Mouse (Mus musculus): ENCODE results near the gene Gsx1. TPM values are rescaled to one million over a fixed set of nuclear protein-coding genes. Genes with fewer than 3 reads are reported as not detected.

The Gsx1 gene
- total and polyA plus RNA-seq, 3 experiments, result not detected

DNA sequence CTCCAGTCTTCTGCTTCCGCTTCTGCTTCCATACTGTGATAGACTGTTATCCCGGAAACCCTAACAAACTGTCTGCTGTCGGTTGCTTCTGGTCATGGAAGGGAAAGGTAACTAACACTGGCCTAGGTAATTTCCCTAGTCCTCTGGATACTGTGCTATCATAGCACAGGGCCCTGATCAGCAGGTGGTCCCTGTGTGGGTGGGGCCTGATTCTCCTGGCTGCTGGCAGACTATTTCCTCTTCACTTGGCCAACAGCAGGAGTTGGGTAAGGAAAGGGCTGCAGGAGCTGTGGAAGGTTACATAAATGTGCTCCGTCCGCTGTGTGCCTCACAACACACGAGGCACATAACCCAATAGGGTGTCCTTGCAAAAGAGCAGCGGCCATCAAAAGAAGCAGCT is 31.1 kb upstream of the Gsx1 start:
- Histone ChIP-seq H3K4me1 (ENCODE audit: control insufficient read depth in 1 of 2, insufficient read depth in 2 of 2, low read length in 2 of 2) (no peaks in the 10 kb centered on the region), H3K9ac (ENCODE audit: control insufficient read depth, low read depth, low read length, poor library complexity, severe bottlenecking) (no peak overlapping the region), H3K9me3 (replicated peaks; ENCODE audit: insufficient read depth, low read length) (no peaks in the 10 kb centered on the region), H3K27ac (ENCODE audit: control insufficient read depth, low read depth, low read length) (no peak overlapping the region), H3K79me2 (ENCODE audit: control insufficient read depth, insufficient read depth, low read length, poor library complexity) (no peaks in the 10 kb centered on the region), H3K4me3 (ENCODE audit: control insufficient read depth in 1 of 2, insufficient read depth in 1 of 2, low read depth in 2 of 2, low read length in 2 of 2) (no peak overlapping the region), H3K27me3 (ENCODE audit: control insufficient read depth in 1 of 2, insufficient read depth in 2 of 2, low read length in 2 of 2) (no peaks in the 10 kb centered on the region), H3K36me3 (ENCODE audit: control insufficient read depth in 1 of 2, insufficient read depth in 2 of 2, low read length in 2 of 2) (no peaks in the 10 kb centered on the region)
- no peak for DNase-seq (ENCODE audit: low read depth, low spot score)
- TF ChIP-seq HCFC1 (IDR thresholded peaks at IDR 0.05; ENCODE audit: low read depth, low read length) (no peak), USF2 (IDR thresholded peaks at IDR 0.05; ENCODE audit: borderline replicate concordance in 1 of 2, insufficient read depth in 1 of 2, low read depth in 1 of 2, low read length in 2 of 2) (no peak), MAX (IDR thresholded peaks at IDR 0.05; ENCODE audit: low read length) (no peak), MXI1 (IDR thresholded peaks at IDR 0.05; ENCODE audit: low read depth, low read length) (no peak), SIN3A (IDR thresholded peaks at IDR 0.05; ENCODE audit: low read length) (no peak), MYB (IDR thresholded peaks at IDR 0.05; ENCODE audit: low read depth, low read length) (no peak), TAL1 (IDR thresholded peaks at IDR 0.05; ENCODE audit: low read length) (no peak), KAT2A (conservative IDR thresholded peaks at IDR 0.05; ENCODE audit: low read depth, low read length) (no peak), ZNF384 (IDR thresholded peaks at IDR 0.05; ENCODE audit: low read depth, low read length) (no peak), ZC3H11A (IDR thresholded peaks at IDR 0.05; ENCODE audit: low read depth, low read length) (no peak), NRF1 (IDR thresholded peaks at IDR 0.05; ENCODE audit: insufficient read depth, low read depth, low read length, poor library complexity, severe bottlenecking) (no peak), MEF2A (IDR thresholded peaks at IDR 0.05; ENCODE audit: extremely low read depth, insufficient replicate concordance, low read depth, low read length, poor library complexity, severe bottlenecking) (no peak), ZKSCAN1 (IDR thresholded peaks at IDR 0.05; ENCODE audit: low read depth, low read length) (no peak), RCOR1 (IDR thresholded peaks at IDR 0.05; ENCODE audit: low read depth, low read length) (no peak), POLR2A (IDR thresholded peaks at IDR 0.05; ENCODE audit: control insufficient read depth in 1 of 2, insufficient read depth in 1 of 2, low read depth in 1 of 2, low read length in 2 of 2, poor library complexity in 1 of 2) (no peak), GABPA (IDR thresholded peaks at IDR 0.05; ENCODE audit: low read depth, low read length) (no peak)

GRCm38 (mm10) chr5:147159320-147159719 is 29.2 kb upstream of the Gsx1 start:
- no peak for DNase-seq (ENCODE audit: low read depth, low spot score)
- Histone ChIP-seq H3K9me3 (replicated peaks; ENCODE audit: insufficient read depth, low read length) (no peaks in the 10 kb centered on the region), H3K27ac (ENCODE audit: control insufficient read depth, low read depth, low read length) (no peak overlapping the region), H3K9ac (ENCODE audit: control insufficient read depth, low read depth, low read length, poor library complexity, severe bottlenecking) (no peak overlapping the region), H3K4me3 (ENCODE audit: control insufficient read depth in 1 of 2, insufficient read depth in 1 of 2, low read depth in 2 of 2, low read length in 2 of 2) (no peak overlapping the region), H3K27me3 (ENCODE audit: control insufficient read depth in 1 of 2, insufficient read depth in 2 of 2, low read length in 2 of 2) (no peaks in the 10 kb centered on the region), H3K36me3 (ENCODE audit: control insufficient read depth in 1 of 2, insufficient read depth in 2 of 2, low read length in 2 of 2) (no peaks in the 10 kb centered on the region), H3K4me1 (ENCODE audit: control insufficient read depth in 1 of 2, insufficient read depth in 2 of 2, low read length in 2 of 2) (no peaks in the 10 kb centered on the region), H3K79me2 (ENCODE audit: control insufficient read depth, insufficient read depth, low read length, poor library complexity) (no peaks in the 10 kb centered on the region)
- TF ChIP-seq ELF1 (IDR thresholded peaks at IDR 0.05; ENCODE audit: low read depth, low read length), result no peak
- no peak for TF ChIP-seq NELFE (IDR thresholded peaks at IDR 0.05; ENCODE audit: low read depth, low read length)
- no peak for TF ChIP-seq EP300 (IDR thresholded peaks at IDR 0.05; ENCODE audit: low read depth in 1 of 2, low read length in 2 of 2)
- TF ChIP-seq HCFC1 (IDR thresholded peaks at IDR 0.05; ENCODE audit: low read depth, low read length), result no peak
- no peak for TF ChIP-seq MYB (IDR thresholded peaks at IDR 0.05; ENCODE audit: low read depth, low read length)
- TF ChIP-seq GATA1 (IDR thresholded peaks at IDR 0.05; ENCODE audit: low read depth, low read length), result no peak
- no peak for TF ChIP-seq E2F4 (IDR thresholded peaks at IDR 0.05; ENCODE audit: borderline replicate concordance, low read depth, low read length)
- no peak for TF ChIP-seq CTCF (IDR thresholded peaks at IDR 0.05 in 2 of 3, conservative IDR thresholded peaks at IDR 0.05 in 1 of 3; ENCODE audit: control insufficient read depth in 1 of 3, insufficient read depth in 1 of 3, low read depth in 2 of 3, low read length in 3 of 3, poor library complexity in 1 of 3, severe bottlenecking in 1 of 3)
- TF ChIP-seq MAFK (IDR thresholded peaks at IDR 0.05; ENCODE audit: borderline replicate concordance, low read depth, low read length), result no peak
- TF ChIP-seq ZMIZ1 (IDR thresholded peaks at IDR 0.05; ENCODE audit: low read depth, low read length), result no peak
- TF ChIP-seq KAT2A (conservative IDR thresholded peaks at IDR 0.05; ENCODE audit: low read depth, low read length), result no peak
- no peak for TF ChIP-seq ZKSCAN1 (IDR thresholded peaks at IDR 0.05; ENCODE audit: low read depth, low read length)
- no peak for TF ChIP-seq POLR2A (IDR thresholded peaks at IDR 0.05; ENCODE audit: control insufficient read depth in 1 of 2, insufficient read depth in 1 of 2, low read depth in 1 of 2, low read length in 2 of 2, poor library complexity in 1 of 2)
